Mouse (Mus musculus): ENCODE results near the gene Tsen2.

DNA sequence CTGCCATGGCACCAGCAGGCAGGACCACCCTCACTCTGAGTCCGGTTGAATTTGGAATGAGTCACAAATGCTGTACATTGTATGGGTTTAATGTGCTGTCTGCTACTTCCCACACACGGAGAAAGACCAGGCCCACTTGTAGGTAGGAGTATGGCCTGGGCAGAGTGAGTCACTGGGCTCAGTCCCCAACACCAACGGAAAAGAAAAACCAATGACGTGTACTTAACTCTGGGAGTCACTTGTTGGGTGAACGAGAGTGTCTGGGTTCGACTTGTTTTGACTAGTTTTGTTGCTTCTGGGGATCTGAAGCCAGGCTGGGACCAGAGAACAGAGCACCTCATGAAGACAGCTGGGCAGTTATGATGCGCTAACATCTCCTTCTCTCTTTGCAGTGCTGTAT is 29.7 kb downstream of the Tsen2 start:
- no peak for TF ChIP-seq CTCF (IDR thresholded peaks at IDR 0.05; ENCODE audit: extremely low read depth, insufficient read depth, insufficient read length, insufficient replicate concordance)
- TF ChIP-seq POLR2A (IDR thresholded peaks at IDR 0.05; ENCODE audit: low read depth, low read length), result no peak

Measured in spleen, adult 2 months (tissue).